Mouse (Mus musculus) liver, adult 2 months (tissue): ENCODE measurements around the gene Rexo1.

Source experiments
- CTCF ChIP-seq: fragments of 200-500 bp; IDR thresholded peaks from 2 replicates; pipeline ENCODE4 v1.5.1; 2011; ENCODE audit warnings: low read depth, low read length, control low read depth
- POLR2A ChIP-seq: fragments of 200-500 bp; IDR thresholded peaks from 2 replicates; pipeline ENCODE4 v1.6.1; 2011; ENCODE audit warnings: low read length, control low read depth; ENCODE audit not compliant: insufficient read depth; ENCODE audit errors: extremely low read depth

DNA sequence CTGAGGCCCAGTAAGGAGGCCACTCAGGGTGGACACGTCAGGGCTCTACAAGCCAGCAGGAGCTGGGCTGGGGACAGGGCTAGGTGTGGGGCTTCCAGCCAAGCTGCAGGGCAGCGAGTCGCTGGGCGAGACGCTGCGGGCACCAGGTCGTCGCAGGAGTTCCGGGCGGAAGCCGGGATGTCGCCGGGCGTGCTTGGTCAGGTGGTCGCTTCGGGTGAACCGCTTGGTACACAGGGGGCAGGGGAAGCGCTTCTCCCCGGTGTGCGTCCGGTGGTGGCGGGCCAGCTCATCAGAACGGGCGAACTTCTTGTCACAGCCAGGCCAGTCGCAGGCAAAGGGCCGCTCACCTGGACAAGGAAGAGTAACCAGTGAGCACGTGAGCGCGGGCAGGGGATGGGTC is 7.5 kb upstream of the Rexo1 start:
- TF ChIP-seq CTCF (no peak), POLR2A (no peak)
